ENCODE assay signal across 18 mouse cellular contexts in genomic region chr17:31391462-31391861, GRCm38 (mm10). TPM values are rescaled to one million over a fixed set of nuclear protein-coding genes. Genes with fewer than 3 reads are reported as not detected.
DNase-seq lines count a peak whose midpoint lies in the region; TF ChIP-seq lines count a peak whose summit lies in the region.
"Had no signal": no experiment of that assay in that cellular context is flagged by ENCODE, and none has a peak within 500 bp of the region (broad histone marks: within the 10 kb centered on the region; RNA-seq: fewer than 3 reads in every experiment).

No protein-coding gene starts in this region.

- TF ChIP-seq CTCF in kidney, adult 2 months (conservative IDR thresholded peaks at IDR 0.05; ENCODE audit: insufficient read depth, insufficient read length, low read depth, low read length), result no peak

- 38% methylated on average over 3 of the region's 3 CpGs for WGBS in kidney, adult 2 months

- no peaks in the 10 kb centered on the region for H3K27me3 ChIP-seq in kidney, adult 2 months (replicated peaks; ENCODE audit: control insufficient read depth, insufficient read depth, low read length)
- H3K27me3 ChIP-seq: stomach, embryonic 15.5 days had no signal

- H3K4me3 ChIP-seq in kidney, adult 2 months (ENCODE audit: insufficient read depth, low read depth, low read length), result no peak overlapping the region
- H3K4me3 ChIP-seq: embryonic facial prominence, embryonic 10.5 days; erythroblast, embryonic 14.5 days; heart, embryonic 13.5 days; midbrain, embryonic 10.5 days; stomach, embryonic 15.5 days had no signal

- peak; percentile 78 for DNase-seq in kidney, adult 2 months
- no peak for DNase-seq in kidney, postnatal 10 days
- peak; percentile 32 for DNase-seq in embryo, embryonic 9.5 days (ENCODE audit: extremely low spot score)
- DNase-seq in kidney, postnatal 14 days, result peak; percentile 31
- peak; percentile 56 for DNase-seq in lung, postnatal 14 days
- DNase-seq in left cerebral cortex, adult 8-10 months (ENCODE audit: low spot score in 2 of 2), result no peak
- DNase-seq in urinary bladder, postnatal 10 days (ENCODE audit: low spot score), result no peak
- DNase-seq in B cell, adult 2 months, result no peak
- DNase-seq: adrenal gland, postnatal 14 days; cerebellum, adult 9-10 months; gastrocnemius, postnatal 25 days had no signal

- no peaks in the 10 kb centered on the region for H3K36me3 ChIP-seq in kidney, adult 2 months (ENCODE audit: control insufficient read depth, insufficient read depth, low read length)
- H3K36me3 ChIP-seq: heart, embryonic 13.5 days; midbrain, embryonic 10.5 days; stomach, embryonic 15.5 days had no signal

- peaks cover 31% of the 10 kb centered on the region for H3K4me1 ChIP-seq in kidney, adult 2 months (ENCODE audit: control insufficient read depth, insufficient read depth, low read length)

- H3K27ac ChIP-seq in kidney, adult 2 months (ENCODE audit: insufficient read depth, low read depth, low read length), result peak overlapping the region; percentile 55; the same call in 1 of the 2 replicates
- H3K27ac ChIP-seq: embryonic facial prominence, embryonic 10.5 days; heart, embryonic 13.5 days; liver, embryonic 14.5 days; midbrain, embryonic 10.5 days; stomach, embryonic 15.5 days had no signal

- no peak for TF ChIP-seq POLR2A in kidney, adult 2 months (IDR thresholded peaks at IDR 0.05; ENCODE audit: low read depth, low read length)

RNA-seq across cellular contexts. Expression of gene Pde9a, which starts 5.5 kb away (rescaled TPM):
- polyA plus RNA-seq in kidney, adult 2 months (2012; rRNA removed), result 74.3 and 106 TPM in 2 replicates
- 10 to 100 TPM; 20.1 to 29.5 (median 22.2) TPM for total RNA-seq in left cerebral cortex, adult 8-10 months (2022)
- total RNA-seq: MEL had no signal
- polyA plus RNA-seq: erythroblast, embryonic 14.5 days had no signal

Comparison
In these comparisons a context has a peak if more than half of its experiments do, and no peak if none do; other contexts are left out.
1. DNase-seq: peak in kidney, adult 2 months (single experiment), embryo, embryonic 9.5 days (single experiment), kidney, postnatal 14 days (single experiment) and lung, postnatal 14 days (single experiment); none in kidney, postnatal 10 days (single experiment), left cerebral cortex, adult 8-10 months (0 of 2), urinary bladder, postnatal 10 days (single experiment) and B cell, adult 2 months (0 of 2).